Mouse (Mus musculus) embryonic facial prominence, embryonic 12.5 days (tissue): ENCODE data around the gene Atp6v1g2. TPM values are rescaled to one million over a fixed set of nuclear protein-coding genes. Genes with fewer than 3 reads are reported as not detected.

Experiments
- ATAC-seq: fragments of 200-750 bp; cut with Nextera tagmentation; 2 replicates; pipeline ENCODE4 v1.8.0; 2017; ENCODE audit not compliant: insufficient number of reproducible peaks, insufficient read depth, low FRiP score, low TSS enrichment
- H3K27ac ChIP-seq: fragments of 300-500 bp; sonication (generic); 2 replicates; pipeline ENCODE4 v1.5.1; 2016; ENCODE audit warnings: mild to moderate bottlenecking
- H3K27me3 ChIP-seq: fragments of 300-500 bp; sonication (generic); 2 replicates; pipeline ENCODE4 v1.6.1; 2016; ENCODE audit warnings: mild to moderate bottlenecking, moderate library complexity
- H3K36me3 ChIP-seq: fragments of 300-500 bp; sonication (generic); 2 replicates; pipeline ENCODE4 v1.6.1; 2016; ENCODE audit warnings: mild to moderate bottlenecking
- H3K4me1 ChIP-seq: fragments of 300-500 bp; sonication (generic); 2 replicates; pipeline ENCODE4 v1.6.1; 2016
- H3K4me2 ChIP-seq: fragments of 300-500 bp; sonication (generic); replicated peaks from 2 replicates; pipeline ENCODE4 v1.6.1; 2016; ENCODE audit warnings: mild to moderate bottlenecking, moderate library complexity
- H3K4me3 ChIP-seq: fragments of 300-500 bp; sonication (generic); 2 replicates; pipeline ENCODE4 v1.5.1; 2016; ENCODE audit warnings: mild to moderate bottlenecking
- H3K9ac ChIP-seq: fragments of 300-500 bp; sonication (generic); 2 replicates; pipeline ENCODE4 v1.6.1; 2016; ENCODE audit warnings: mild to moderate bottlenecking, moderate library complexity
- H3K9me3 ChIP-seq: fragments of 300-500 bp; sonication (generic); 2 replicates; pipeline ENCODE4 v1.6.1; 2016; ENCODE audit warnings: mild to moderate bottlenecking, moderate library complexity
- microRNA-seq: library from miRNA; unstranded; fragments of <30 nt; microRNA quantifications from one replicate; pipeline ENCODE4, GENCODE M21; 2017
- polyA plus RNA-seq: library from polyadenylated mRNA; unstranded; fragments of >200 nt; fragmentation: Nextera tagmentation; extraction: Ambion mirVana; gene quantifications from 2 replicates; pipeline ENCODE4 v1.2.1, GENCODE M21; 2016

The Atp6v1g2 gene
- polyA plus RNA-seq, 1 experiment from 2014 or later, result 4.5 TPM

DNA sequence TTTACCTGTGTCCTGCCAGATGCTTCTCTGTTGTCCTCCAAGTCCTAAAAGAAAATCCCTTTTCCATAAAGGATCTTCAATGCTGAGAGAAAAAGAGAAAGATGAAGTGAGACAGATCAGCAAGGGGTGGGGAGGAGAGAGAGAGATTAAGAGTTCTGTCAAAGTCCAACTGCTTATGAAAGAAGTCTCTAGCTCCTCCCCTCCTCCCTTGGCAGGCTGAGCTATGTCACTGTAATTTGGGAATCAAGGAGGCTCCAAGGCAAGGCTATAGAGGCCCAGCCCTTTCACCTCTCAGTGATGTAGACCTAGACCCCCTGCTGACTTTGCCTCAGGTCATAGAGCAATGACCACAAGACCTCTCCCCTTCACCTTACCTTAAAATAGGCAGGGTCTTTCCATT, 52.0 kb downstream of the Atp6v1g2 start:
- Histone ChIP-seq H3K9me3 (no peaks in the 10 kb centered on the region), H3K27ac (no peak overlapping the region), H3K36me3 (no peaks in the 10 kb centered on the region), H3K9ac (no peak overlapping the region), H3K4me3 (no peak overlapping the region), H3K4me2 (no peak overlapping the region), H3K4me1 (no peaks in the 10 kb centered on the region), H3K27me3 (no peaks in the 10 kb centered on the region)
- ATAC-seq, result no peak

Small RNAs within 50 kb of the gene (microRNA-seq; reads per million reads assigned to microRNA genes)
- gene Mir6973a, result not detected
- not detected for gene Mir6974
- 2.5 reads per million, percentile 10 among the genes with 10 or more reads in this experiment for gene Mir6975
- not detected for gene Mir8094

Other genes starting within 250 kb of the Atp6v1g2 start
- 150 and 160 TPM in 2 replicates for gene Vars, start 232.7 kb upstream of the Atp6v1g2 start, polyA plus RNA-seq
- 0.20 and 0.25 TPM in 2 replicates for gene Vwa7, start 217.1 kb upstream of the Atp6v1g2 start, polyA plus RNA-seq
- 8.7 and 9.5 TPM in 2 replicates for gene Sapcd1, start 205.6 kb upstream of the Atp6v1g2 start, polyA plus RNA-seq
- gene Msh5, start 186.9 kb upstream of the Atp6v1g2 start, polyA plus RNA-seq, result 3.7 and 4.2 TPM in 2 replicates
- 205 and 211 TPM in 2 replicates for gene Clic1, start 183.7 kb upstream of the Atp6v1g2 start, polyA plus RNA-seq
- 471 and 492 TPM in 2 replicates for gene Ddah2, start 174.6 kb upstream of the Atp6v1g2 start, polyA plus RNA-seq
- not detected in 2 replicates for gene Ly6g6c, start 168.3 kb upstream of the Atp6v1g2 start, polyA plus RNA-seq
- 0.61 and 0.99 TPM in 2 replicates for gene Mpig6b, start 167.5 kb upstream of the Atp6v1g2 start, polyA plus RNA-seq
- gene Ly6g6e, start 156.8 kb upstream of the Atp6v1g2 start, polyA plus RNA-seq, result 1.1 and 1.3 TPM in 2 replicates
- gene Ly6g6d, start 155.6 kb upstream of the Atp6v1g2 start, polyA plus RNA-seq, result 0.68 TPM in 1 of 2 replicates, not detected in the other
- gene Ly6g6f, start 148.1 kb upstream of the Atp6v1g2 start, polyA plus RNA-seq, result 0.27 and 0.65 TPM in 2 replicates
- gene Abhd16a, start 144.4 kb upstream of the Atp6v1g2 start, polyA plus RNA-seq, result 83.3 and 86.7 TPM in 2 replicates
- gene Ly6g5c, start 125.4 kb upstream of the Atp6v1g2 start, polyA plus RNA-seq, result not detected in 2 replicates
- gene Ly6g5b, start 118.2 kb upstream of the Atp6v1g2 start, polyA plus RNA-seq, result 0.82 and 1.0 TPM in 2 replicates
- gene Gpank1, start 112.2 kb upstream of the Atp6v1g2 start, polyA plus RNA-seq, result 22.4 and 25.5 TPM in 2 replicates
- 254 and 259 TPM in 2 replicates for gene Csnk2b, start 111.6 kb upstream of the Atp6v1g2 start, polyA plus RNA-seq
- gene D17H6S53E, start 107.3 kb upstream of the Atp6v1g2 start, polyA plus RNA-seq, result 9.3 and 10.7 TPM in 2 replicates
- 0.46 and 0.49 TPM in 2 replicates for gene Apom, start 101.6 kb upstream of the Atp6v1g2 start, polyA plus RNA-seq
- 73.3 and 74.0 TPM in 2 replicates for gene Bag6, start 98.5 kb upstream of the Atp6v1g2 start, polyA plus RNA-seq
- 225 and 230 TPM in 2 replicates for gene Prrc2a, start 68.8 kb upstream of the Atp6v1g2 start, polyA plus RNA-seq
- gene Aif1, start 57.6 kb upstream of the Atp6v1g2 start, polyA plus RNA-seq, result 7.0 and 7.3 TPM in 2 replicates
- gene Lst1, start 45.2 kb upstream of the Atp6v1g2 start, polyA plus RNA-seq, result 5.9 and 7.7 TPM in 2 replicates
- gene Ltb, start 39.2 kb upstream of the Atp6v1g2 start, polyA plus RNA-seq, result 0.95 and 0.98 TPM in 2 replicates
- gene Tnf, start 31.7 kb upstream of the Atp6v1g2 start, polyA plus RNA-seq, result 0.15 and 0.25 TPM in 2 replicates
- 0.22 and 0.27 TPM in 2 replicates for gene Lta, start 28.3 kb upstream of the Atp6v1g2 start, polyA plus RNA-seq
- 1.0 TPM in 1 of 2 replicates, not detected in the other for gene Gm16181, start 12.8 kb upstream of the Atp6v1g2 start, polyA plus RNA-seq
- gene Nfkbil1, start 2.1 kb downstream of the Atp6v1g2 start, polyA plus RNA-seq, result 13.0 and 13.3 TPM in 2 replicates
- gene Ddx39b, start 8.1 kb downstream of the Atp6v1g2 start, polyA plus RNA-seq, result 572 and 587 TPM in 2 replicates
- gene H2-D1, start 29.1 kb downstream of the Atp6v1g2 start, polyA plus RNA-seq, result 20.8 and 21.5 TPM in 2 replicates
- not detected in 2 replicates for gene H2-Q1, start 86.7 kb downstream of the Atp6v1g2 start, polyA plus RNA-seq
- gene H2-Q2, start 108.6 kb downstream of the Atp6v1g2 start, polyA plus RNA-seq, result 0.38 and 0.40 TPM in 2 replicates
- 2.0 and 2.2 TPM in 2 replicates for gene H2-Q4, start 146.0 kb downstream of the Atp6v1g2 start, polyA plus RNA-seq
- 0.33 and 0.98 TPM in 2 replicates for gene H2-Q6, start 191.2 kb downstream of the Atp6v1g2 start, polyA plus RNA-seq
- gene H2-Q7, start 205.5 kb downstream of the Atp6v1g2 start, polyA plus RNA-seq, result 4.6 and 5.9 TPM in 2 replicates
- gene H2-Q10, start 236.4 kb downstream of the Atp6v1g2 start, polyA plus RNA-seq, result 0.11 and 0.17 TPM in 2 replicates